Mouse (Mus musculus): ENCODE data around the gene Pcdh9.

Pcdh9 gene

GRCm38 (mm10) chr14:93817591-93817990 lies 72.9 kb downstream of the Pcdh9 start:
- no peak for DNase-seq (ENCODE audit: low read depth in 2 of 2, low spot score in 2 of 2)

DNA sequence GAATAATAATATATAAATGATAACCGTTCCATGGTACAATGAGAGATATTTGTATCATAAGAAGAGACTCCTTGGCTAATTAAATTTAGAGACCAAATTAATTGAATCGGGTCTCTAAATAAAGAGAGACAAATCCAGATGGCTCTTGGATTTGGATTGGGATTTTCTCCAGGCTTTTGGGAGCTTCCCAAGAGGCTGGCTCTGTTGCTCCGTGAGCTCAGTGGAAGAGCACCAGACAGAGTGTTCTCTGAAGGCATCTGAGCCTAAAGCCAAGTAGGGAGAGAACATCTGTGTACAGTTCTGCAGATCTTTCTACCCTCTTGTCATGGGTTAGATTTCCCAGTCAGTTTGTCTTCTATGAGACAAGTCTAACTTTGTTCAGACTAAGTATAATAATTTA lies 95.9 kb downstream of the Pcdh9 start:
- no peak for DNase-seq (ENCODE audit: low read depth in 2 of 2, low spot score in 2 of 2)

- no peak for DNase-seq (ENCODE audit: low read depth in 2 of 2, low spot score in 2 of 2)
These were observed 104.2 kb downstream of the Pcdh9 start for GRCm38 (mm10) chr14:93786234-93786633.

- no peak for DNase-seq (ENCODE audit: low read depth in 2 of 2, low spot score in 2 of 2)
These were observed 105.4 kb downstream of the Pcdh9 start for GRCm38 (mm10) chr14:93785031-93785430.

- no peak for DNase-seq (ENCODE audit: low read depth in 2 of 2, low spot score in 2 of 2)
These were observed 127.6 kb downstream of the Pcdh9 start for GRCm38 (mm10) chr14:93762855-93763254.

DNA sequence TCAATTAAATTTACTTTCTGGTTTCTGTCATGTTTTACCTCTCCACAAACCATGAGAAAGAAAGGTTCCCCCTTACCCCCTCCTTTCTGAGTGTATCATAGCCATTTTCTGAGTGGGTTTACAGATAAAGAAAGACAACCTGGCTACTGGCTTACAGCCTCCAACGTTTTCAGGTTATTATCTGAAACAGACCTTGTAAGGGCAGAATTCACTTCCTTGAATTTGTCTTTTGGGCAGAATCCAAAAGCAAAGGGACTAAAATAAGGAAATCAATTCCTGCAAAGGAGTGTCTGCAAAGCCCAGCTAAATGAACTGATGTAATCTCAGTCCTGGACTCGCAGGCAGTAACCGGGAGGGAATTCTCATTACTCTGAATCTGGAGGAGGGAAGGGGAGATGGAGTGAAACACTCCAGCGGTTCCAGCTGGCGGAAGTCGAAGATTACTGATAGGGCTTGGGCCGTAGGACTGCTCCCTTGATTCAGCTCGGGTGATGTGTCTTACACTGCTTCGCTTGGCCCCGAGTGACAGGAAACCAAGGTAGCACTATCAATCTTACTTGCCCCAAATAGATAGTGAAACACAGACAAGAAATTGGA lies 156.3 kb downstream of the Pcdh9 start:
- no peak for DNase-seq (ENCODE audit: low read depth in 2 of 2, low spot score in 2 of 2)

- DNase-seq (ENCODE audit: low read depth in 2 of 2, low spot score in 2 of 2) = no peak
These were observed 164.7 kb downstream of the Pcdh9 start for GRCm38 (mm10) chr14:93725798-93726197.

DNA sequence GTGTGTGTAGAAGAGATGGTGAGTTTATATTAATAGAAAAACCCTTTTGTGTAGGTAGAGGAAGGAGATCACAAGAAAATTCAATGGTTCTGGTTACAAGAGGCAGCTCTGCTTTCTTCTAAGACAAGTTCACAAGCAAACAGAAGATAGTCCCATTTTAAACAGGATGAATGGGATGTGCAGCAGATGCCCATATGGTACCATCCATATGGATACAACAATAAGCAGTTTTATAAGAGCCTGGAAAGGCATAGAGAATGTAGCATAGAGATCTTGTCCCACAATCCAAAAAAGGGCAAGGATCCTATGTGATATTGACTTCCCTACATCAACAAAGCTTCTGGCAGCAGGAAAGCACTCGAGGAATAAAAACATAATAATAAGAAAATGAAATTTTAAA lies 171.3 kb downstream of the Pcdh9 start:
- DNase-seq (ENCODE audit: low read depth in 2 of 2, low spot score in 2 of 2) = no peak

DNA sequence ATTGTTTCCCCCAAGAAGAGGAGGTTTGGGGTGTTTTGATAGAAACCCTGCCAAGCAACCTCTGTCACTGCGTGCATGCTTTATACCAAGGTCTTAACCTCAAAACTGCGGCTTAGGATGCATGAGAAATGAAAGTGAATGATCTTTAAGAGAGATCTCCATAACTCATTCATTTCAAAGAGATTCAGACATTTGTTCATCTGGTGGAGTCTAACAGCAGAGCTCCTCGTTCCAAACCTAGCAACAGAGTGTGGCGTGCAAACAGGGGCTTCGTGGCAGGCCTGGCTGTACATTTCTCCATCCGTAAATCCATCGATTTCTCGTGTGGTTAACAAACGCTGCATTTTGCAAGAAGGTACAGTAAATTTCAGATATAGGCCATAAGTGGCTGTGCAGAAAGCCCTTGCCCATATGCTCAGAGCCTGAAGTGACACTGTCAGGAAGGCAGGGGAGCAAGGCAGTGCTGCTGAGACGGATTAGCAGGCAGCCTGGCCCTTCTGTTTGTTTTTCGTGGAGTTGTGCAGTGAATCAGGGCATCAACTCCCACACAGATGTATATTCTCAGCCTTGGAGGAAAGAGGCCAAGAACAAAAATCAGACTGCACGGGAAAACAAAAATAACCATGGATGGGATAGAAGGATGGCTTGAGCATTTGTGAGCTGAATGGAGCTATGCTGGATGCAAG lies 177.1 kb downstream of the Pcdh9 start:
- DNase-seq (ENCODE audit: low read depth in 2 of 2, low spot score in 2 of 2) = no peak

- no peak for DNase-seq (ENCODE audit: low read depth in 2 of 2, low spot score in 2 of 2)
These were observed 181.8 kb downstream of the Pcdh9 start for GRCm38 (mm10) chr14:93708651-93709050.

DNA sequence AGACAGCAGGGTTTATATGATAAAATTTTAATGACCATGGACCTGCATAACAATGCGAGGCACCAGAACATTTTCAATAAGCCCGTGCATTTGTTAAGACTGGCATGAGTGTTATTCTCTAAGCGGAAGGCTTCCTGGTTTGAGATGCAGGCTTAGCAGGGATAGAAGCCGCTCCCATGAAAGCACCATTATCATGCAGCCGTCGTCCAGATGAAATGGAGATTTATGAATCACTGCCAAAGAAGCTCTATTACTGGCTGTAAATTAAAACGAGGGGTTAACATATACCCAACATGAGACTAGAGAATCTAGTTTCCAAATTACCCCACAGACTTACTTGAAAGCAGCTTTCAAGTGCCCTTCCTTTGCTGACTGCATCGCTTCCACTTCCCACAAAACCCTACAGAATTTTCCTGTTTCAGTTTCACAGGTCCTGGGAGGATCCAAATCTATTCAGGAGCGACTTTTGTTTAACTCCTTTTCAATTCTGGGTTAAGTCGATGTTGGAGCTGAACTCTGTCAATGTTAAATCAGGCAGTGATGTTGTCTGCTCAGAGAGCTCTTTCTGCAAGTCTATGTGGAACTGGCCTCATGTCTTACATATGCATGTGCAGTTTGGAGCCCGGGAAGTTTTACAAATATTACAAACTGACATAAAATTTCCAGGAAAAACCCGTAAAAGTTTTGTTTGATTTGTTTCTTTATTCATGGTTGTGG lies 188.9 kb downstream of the Pcdh9 start:
- DNase-seq (ENCODE audit: low read depth in 2 of 2, low spot score in 2 of 2) = no peak

GRCm38 (mm10) chr14:93700916-93701315 lies 189.6 kb downstream of the Pcdh9 start:
- no peak for DNase-seq (ENCODE audit: low read depth in 2 of 2, low spot score in 2 of 2)

DNA sequence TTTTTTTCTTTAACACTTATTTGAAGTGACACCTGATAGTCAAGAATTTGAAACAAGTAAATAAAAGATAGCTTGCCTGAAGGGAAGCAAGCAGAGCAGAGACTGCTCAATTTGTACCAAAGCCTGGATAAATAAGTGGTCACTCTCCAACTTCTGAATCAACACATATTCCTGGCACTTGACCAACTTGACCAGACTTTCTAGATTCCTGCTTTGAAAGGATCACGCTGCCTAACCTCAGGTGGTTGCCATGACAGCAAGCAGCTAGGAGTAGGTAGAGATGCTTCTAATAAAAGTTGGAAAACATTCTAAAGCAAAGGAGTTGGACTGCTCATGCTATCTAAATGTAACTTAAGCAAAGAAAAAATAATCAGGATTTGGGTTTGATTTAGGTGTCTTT lies 205.8 kb downstream of the Pcdh9 start:
- no peak for DNase-seq (ENCODE audit: low read depth in 2 of 2, low spot score in 2 of 2)

- DNase-seq (ENCODE audit: low read depth in 2 of 2, low spot score in 2 of 2) = no peak
These were observed 215.0 kb downstream of the Pcdh9 start for GRCm38 (mm10) chr14:93675273-93676068.

DNA sequence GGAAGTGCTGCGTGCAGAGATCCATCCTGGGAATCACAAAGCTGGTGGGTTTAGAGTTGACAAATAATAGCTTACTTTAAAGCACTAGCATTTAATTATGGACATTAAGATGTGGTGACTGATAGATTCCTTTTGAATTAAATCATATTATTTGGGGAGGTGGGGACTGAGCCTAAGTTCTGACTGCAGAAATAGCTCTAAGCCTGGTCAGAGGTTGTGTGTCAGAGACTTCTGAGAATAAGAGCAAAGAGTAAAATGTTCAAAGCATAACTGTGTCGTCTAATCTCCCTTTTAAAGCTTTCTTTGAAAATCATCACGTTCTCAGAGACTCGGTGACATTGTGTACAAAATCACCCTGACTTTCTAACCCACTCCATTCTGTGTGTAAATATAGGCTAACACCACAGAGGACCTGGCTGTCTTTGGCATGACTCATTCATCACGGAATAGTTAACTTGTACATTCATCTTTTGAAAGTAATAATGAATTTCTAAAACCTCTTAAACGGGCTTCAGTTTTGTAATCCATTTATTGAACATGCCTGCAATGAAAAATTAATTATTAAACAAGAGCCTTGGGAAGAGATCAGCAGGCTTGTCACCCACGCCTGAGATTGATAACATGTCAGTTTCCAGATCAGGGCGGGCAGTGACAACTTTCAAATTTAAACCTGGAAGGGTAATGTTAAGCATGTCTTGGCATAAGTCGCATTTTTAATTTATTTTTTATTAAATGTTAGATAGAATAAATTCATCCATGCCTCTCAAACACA lies 236.3 kb downstream of the Pcdh9 start:
- DNase-seq (ENCODE audit: low read depth in 2 of 2, low spot score in 2 of 2) = no peak

- no peak for DNase-seq (ENCODE audit: low read depth in 2 of 2, low spot score in 2 of 2)
These were observed 263.2 kb downstream of the Pcdh9 start for GRCm38 (mm10) chr14:93627241-93627640.

DNA sequence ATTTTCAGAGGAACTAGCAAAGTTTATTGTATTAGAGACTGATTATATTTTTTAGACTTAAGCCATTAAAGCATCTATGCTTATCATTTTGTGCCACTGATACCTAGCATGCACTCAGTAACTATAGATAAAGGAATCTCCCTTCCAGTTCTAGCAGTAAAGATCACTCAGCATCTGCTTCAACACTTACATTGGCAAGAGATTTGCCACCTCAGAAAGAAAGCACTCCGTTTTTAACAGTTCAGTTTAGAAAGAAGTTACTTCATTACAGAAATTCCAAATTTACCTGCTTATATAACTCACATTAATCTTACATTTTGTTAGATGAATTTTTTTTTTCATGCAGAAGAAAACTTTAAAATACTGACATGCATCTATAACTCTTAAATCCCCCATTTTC lies 266.3 kb downstream of the Pcdh9 start:
- DNase-seq (ENCODE audit: low read depth in 2 of 2, low spot score in 2 of 2) = no peak

- DNase-seq (ENCODE audit: low read depth in 2 of 2, low spot score in 2 of 2) = no peak
These were observed 269.3 kb downstream of the Pcdh9 start for GRCm38 (mm10) chr14:93621211-93621610.

DNA sequence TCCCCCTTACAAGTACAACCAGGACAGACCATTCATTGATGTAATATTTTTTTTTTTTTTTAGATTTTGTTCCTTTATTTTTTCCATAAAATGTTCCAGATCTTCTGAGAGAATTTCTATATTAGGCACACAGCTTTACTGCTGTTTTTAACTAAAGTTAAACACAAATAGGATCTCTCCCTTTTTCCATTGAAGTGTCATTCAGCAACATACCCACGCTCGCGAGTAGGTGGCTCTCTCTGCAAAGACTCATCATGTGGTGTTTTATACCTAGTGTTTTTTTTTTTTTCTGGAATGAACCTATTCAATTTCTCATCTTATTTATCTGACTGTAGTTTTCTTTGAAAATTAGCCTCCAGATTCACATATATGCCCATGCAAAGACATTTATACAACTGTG lies 282.9 kb downstream of the Pcdh9 start:
- DNase-seq (ENCODE audit: low read depth in 2 of 2, low spot score in 2 of 2) = no peak

- no peak for DNase-seq (ENCODE audit: low read depth in 2 of 2, low spot score in 2 of 2)
These were observed 290.5 kb downstream of the Pcdh9 start for GRCm38 (mm10) chr14:93599997-93600396.

All from CD8-positive naive resting alpha-beta T cell, adult 2 months (primary cell).